Mouse (Mus musculus) c-Kit-positive CD71-positive TER-119-negative erythroid progenitor cells, embryonic 14.5 days (primary cell): ENCODE measurements around the gene Trim10.

Source experiments
- DNase-seq: peaks from one replicate; pipeline ENCODE4 v3.0.0-alpha.2; 2013; ENCODE audit warnings: low read depth

Trim10 gene

GRCm38 (mm10) chr17:36869284-36869954 is at the start of gene Trim10:
Gene Trim10 (plus strand): TSS chr17:36869574.
- DNase-seq = peak; percentile 94

- DNase-seq = peak; percentile 24
These were observed 45.4 kb upstream of the Trim10 start for GRCm38 (mm10) chr17:36824005-36824404.

GRCm38 (mm10) chr17:36825525-36825924 is 43.8 kb upstream of the Trim10 start:
- DNase-seq = no peak

GRCm38 (mm10) chr17:36826002-36826401 is 43.4 kb upstream of the Trim10 start:
- DNase-seq = peak; percentile 31

- DNase-seq = no peak
These were observed 40.9 kb upstream of the Trim10 start for GRCm38 (mm10) chr17:36828488-36828887.

- DNase-seq = no peak
These were observed 38.9 kb upstream of the Trim10 start for GRCm38 (mm10) chr17:36830470-36830869.

GRCm38 (mm10) chr17:36832694-36833093 is 36.7 kb upstream of the Trim10 start:
- DNase-seq = no peak

- DNase-seq = peak; percentile 60
These were observed 33.6 kb upstream of the Trim10 start for GRCm38 (mm10) chr17:36835591-36836426.

GRCm38 (mm10) chr17:36836427-36836812 is 33.0 kb upstream of the Trim10 start:
- DNase-seq = no peak

- DNase-seq = peak; percentile 98
These were observed 32.3 kb upstream of the Trim10 start, which contains the start of gene Trim26 for GRCm38 (mm10) chr17:36836874-36837647. Gene Trim26 (plus strand): TSS chr17:36837134.

GRCm38 (mm10) chr17:36839001-36839400 is 30.4 kb upstream of the Trim10 start:
- DNase-seq = no peak

- no peak for DNase-seq
These were observed 29.4 kb upstream of the Trim10 start for GRCm38 (mm10) chr17:36839931-36840330.

- DNase-seq = no peak
These were observed 28.4 kb upstream of the Trim10 start for GRCm38 (mm10) chr17:36840961-36841445.

GRCm38 (mm10) chr17:36843696-36844095 is 25.7 kb upstream of the Trim10 start:
- no peak for DNase-seq

GRCm38 (mm10) chr17:36844286-36844719 is 25.1 kb upstream of the Trim10 start:
- DNase-seq = no peak

GRCm38 (mm10) chr17:36844725-36845124 is 24.6 kb upstream of the Trim10 start:
- no peak for DNase-seq

GRCm38 (mm10) chr17:36848911-36849310 is 20.5 kb upstream of the Trim10 start:
- no peak for DNase-seq

GRCm38 (mm10) chr17:36849992-36850391 is 19.4 kb upstream of the Trim10 start:
- DNase-seq = no peak

- DNase-seq = no peak
These were observed 18.2 kb upstream of the Trim10 start for GRCm38 (mm10) chr17:36851200-36851599.

GRCm38 (mm10) chr17:36851627-36852026 is 17.7 kb upstream of the Trim10 start:
- no peak for DNase-seq

- no peak for DNase-seq
These were observed 13.9 kb upstream of the Trim10 start for GRCm38 (mm10) chr17:36855484-36855883.

GRCm38 (mm10) chr17:36856236-36856635 is 13.1 kb upstream of the Trim10 start:
- no peak for DNase-seq
